Mouse (Mus musculus) right cerebral cortex, postnatal 25 days (tissue): ENCODE results near the gene Tctn3.
"Not testable (repeated sequence)": the region's sequence is repeated elsewhere in the genome, so short reads cannot be mapped to it uniquely, and the experiment has no call there.

Experiments used
- DNase-seq: peaks from one replicate; pipeline ENCODE4 v3.0.0; 2022

The Tctn3 gene

GRCm38 (mm10) chr19:40621616-40622015 is 9.6 kb upstream of the Tctn3 start:
- DNase-seq = not testable (repeated sequence)

- no peak for DNase-seq
Measured at GRCm38 (mm10) chr19:40616021-40616420, 4.0 kb upstream of the Tctn3 start.

GRCm38 (mm10) chr19:40614811-40615210 is 2.8 kb upstream of the Tctn3 start:
- DNase-seq = no peak

GRCm38 (mm10) chr19:40607676-40608075 is 4.4 kb downstream of the Tctn3 start:
- no peak for DNase-seq

- no peak for DNase-seq
Measured at GRCm38 (mm10) chr19:40605189-40605588, 6.8 kb downstream of the Tctn3 start.

GRCm38 (mm10) chr19:40601870-40602269 is 10.2 kb downstream of the Tctn3 start:
- DNase-seq = no peak

- not testable (repeated sequence) for DNase-seq
Measured at GRCm38 (mm10) chr19:40600846-40601245, 11.2 kb downstream of the Tctn3 start.

- DNase-seq = no peak
Measured at GRCm38 (mm10) chr19:40595831-40596230, 16.2 kb downstream of the Tctn3 start.

GRCm38 (mm10) chr19:40595231-40595630 is 16.8 kb downstream of the Tctn3 start:
- DNase-seq = no peak

- no peak for DNase-seq
Measured at GRCm38 (mm10) chr19:40589530-40589880, 22.5 kb downstream of the Tctn3 start.

- peak; percentile 83 for DNase-seq
Measured at GRCm38 (mm10) chr19:40588847-40589529, 23.0 kb downstream of the Tctn3 start.

- peak; percentile 94 for DNase-seq
Measured at GRCm38 (mm10) chr19:40588293-40588654, 23.8 kb downstream of the Tctn3 start, which contains the start of gene Aldh18a1. Aldh18a1 (minus strand) TSS chr19:40588463.

GRCm38 (mm10) chr19:40587491-40588292 is 24.3 kb downstream of the Tctn3 start:
- DNase-seq = no peak

GRCm38 (mm10) chr19:40586908-40587307 is 25.1 kb downstream of the Tctn3 start:
- DNase-seq = no peak

GRCm38 (mm10) chr19:40581662-40582061 is 30.4 kb downstream of the Tctn3 start:
- no peak for DNase-seq

GRCm38 (mm10) chr19:40580902-40581301 is 31.1 kb downstream of the Tctn3 start:
- no peak for DNase-seq

GRCm38 (mm10) chr19:40575438-40575837 is 36.6 kb downstream of the Tctn3 start:
- no peak for DNase-seq

- DNase-seq = no peak
Measured at GRCm38 (mm10) chr19:40570726-40571125, 41.3 kb downstream of the Tctn3 start.

- no peak for DNase-seq
Measured at GRCm38 (mm10) chr19:40567616-40568015, 44.4 kb downstream of the Tctn3 start.

- DNase-seq = no peak
Measured at GRCm38 (mm10) chr19:40563880-40564645, 48.0 kb downstream of the Tctn3 start.

GRCm38 (mm10) chr19:40561521-40561920 is 50.5 kb downstream of the Tctn3 start:
- not testable (repeated sequence) for DNase-seq

- DNase-seq = no peak
Measured at GRCm38 (mm10) chr19:40556029-40556428, 56.0 kb downstream of the Tctn3 start.

GRCm38 (mm10) chr19:40555136-40555535 is 56.9 kb downstream of the Tctn3 start:
- DNase-seq = no peak

- no peak for DNase-seq
Measured at GRCm38 (mm10) chr19:40554343-40554742, 57.7 kb downstream of the Tctn3 start.
